Mouse (Mus musculus): Measurements from ENCODE around the gene Pik3cg. TPM values are rescaled to one million over a fixed set of nuclear protein-coding genes. Genes with fewer than 3 reads are reported as not detected.

Pik3cg gene
- total RNA-seq, 2 experiments from 2014 or later = 1.2 to 2.2 TPM

GRCm38 (mm10) chr12:32143151-32143550 is 65.3 kb downstream of the Pik3cg start:
- no peak for DNase-seq

- no peak for DNase-seq
Measured at GRCm38 (mm10) chr12:32141766-32142165, 66.7 kb downstream of the Pik3cg start.

- peak; percentile 20 to 34 for DNase-seq
Measured at GRCm38 (mm10) chr12:32138831-32139230, 69.6 kb downstream of the Pik3cg start.

- DNase-seq = peak in 1 of 2 experiments; percentile 40
Measured at GRCm38 (mm10) chr12:32138362-32138761, 70.1 kb downstream of the Pik3cg start.

- DNase-seq = no peak
Measured at GRCm38 (mm10) chr12:32137542-32137941, 70.9 kb downstream of the Pik3cg start.

- DNase-seq = no peak
Measured at GRCm38 (mm10) chr12:32127599-32128507, 80.6 kb downstream of the Pik3cg start.

GRCm38 (mm10) chr12:32127158-32127557 is 81.3 kb downstream of the Pik3cg start:
- DNase-seq = no peak

GRCm38 (mm10) chr12:32124456-32124855 is 84.0 kb downstream of the Pik3cg start:
- DNase-seq = no peak

GRCm38 (mm10) chr12:32124030-32124429 is 84.4 kb downstream of the Pik3cg start:
- no peak for DNase-seq

- DNase-seq = peak; percentile 54 to 71
Measured at GRCm38 (mm10) chr12:32123559-32123958, 84.9 kb downstream of the Pik3cg start.

Other genes starting within 250 kb of the Pik3cg start
- gene Prkar2b, start 147.4 kb downstream of the Pik3cg start, total RNA-seq (2021) = 10 to 100 TPM in 1 of 2 experiments, 1 to 10 TPM in 1; 3.7 to 34.5 TPM
- 10 to 100 TPM; 11.0 to 11.2 TPM for gene Ccdc71l, start 170.0 kb upstream of the Pik3cg start, total RNA-seq (2021)

Data from heart, adult 18-20 months (tissue).